Mouse (Mus musculus): ENCODE results near the gene Cox6b1.

Gene Cox6b1

DNA sequence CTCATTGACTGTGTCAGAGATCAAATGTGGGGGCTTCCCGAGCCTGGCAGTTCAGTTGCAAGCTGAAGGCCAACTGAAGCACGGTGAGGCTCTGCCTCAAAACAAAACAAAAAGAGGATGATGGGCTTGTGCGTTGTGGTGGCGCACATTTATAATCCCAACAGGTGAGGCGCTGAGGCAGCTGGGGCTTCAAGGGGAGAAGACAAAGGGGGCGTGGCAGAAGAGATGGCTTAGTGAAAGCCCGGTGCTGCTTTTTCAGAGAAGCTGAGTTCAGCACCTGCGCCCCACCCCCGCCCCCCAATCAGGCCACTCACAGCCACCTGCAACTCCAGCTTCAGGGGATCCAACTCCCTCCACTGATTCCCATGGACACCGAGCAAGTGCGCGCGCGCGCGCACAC is 17.5 kb downstream of the Cox6b1 start:
- DNase-seq: no peak

GRCm38 (mm10) chr7:30607706-30608309 is 18.1 kb downstream of the Cox6b1 start:
- no peak for DNase-seq

GRCm38 (mm10) chr7:30604944-30605343 is 21.0 kb downstream of the Cox6b1 start:
- no peak for DNase-seq

DNA sequence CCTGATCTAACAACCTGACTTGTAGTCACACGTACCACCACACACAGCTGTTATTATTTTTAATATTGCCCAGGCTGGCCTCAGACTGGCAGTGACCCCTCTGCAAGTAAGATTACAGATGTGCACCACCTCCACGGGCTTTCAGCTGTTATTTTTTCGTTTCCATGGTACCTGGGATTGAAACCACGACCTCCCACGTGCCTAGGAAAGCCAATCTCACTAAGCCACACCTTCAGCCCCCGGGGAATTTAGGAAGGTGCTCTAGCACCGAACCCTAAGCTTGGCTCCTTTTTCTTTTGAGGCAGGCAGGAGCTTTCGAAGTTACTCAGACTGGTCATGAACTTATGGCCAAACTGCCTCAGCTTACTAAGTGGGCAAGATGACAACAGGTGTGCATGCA is 21.5 kb downstream of the Cox6b1 start:
- no peak for DNase-seq

- no peak for DNase-seq
Measured at GRCm38 (mm10) chr7:30602583-30602982, 23.4 kb downstream of the Cox6b1 start.

DNA sequence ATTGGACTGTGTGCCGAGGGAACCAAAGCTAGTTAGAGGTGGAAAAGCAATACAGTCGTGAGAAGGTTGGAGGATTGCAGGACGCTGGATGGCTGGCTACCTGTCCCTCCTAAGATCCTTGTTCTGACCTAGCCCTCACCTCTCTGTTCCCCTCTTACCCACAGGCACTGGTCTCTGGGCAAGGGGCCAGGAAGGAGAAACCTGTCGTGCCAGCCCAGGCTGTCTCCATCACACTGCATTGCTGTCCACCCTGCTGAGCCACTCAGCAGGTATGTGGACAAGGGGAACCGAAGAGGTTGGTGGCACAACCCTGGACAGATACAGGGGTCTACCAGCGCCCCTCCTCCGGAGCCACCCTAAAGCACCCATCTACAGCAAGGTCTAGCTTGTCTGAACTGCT is 25.3 kb downstream of the Cox6b1 start:
- DNase-seq: no peak

GRCm38 (mm10) chr7:30599933-30600353 is 26.0 kb downstream of the Cox6b1 start:
- DNase-seq: peak; percentile 94

DNA sequence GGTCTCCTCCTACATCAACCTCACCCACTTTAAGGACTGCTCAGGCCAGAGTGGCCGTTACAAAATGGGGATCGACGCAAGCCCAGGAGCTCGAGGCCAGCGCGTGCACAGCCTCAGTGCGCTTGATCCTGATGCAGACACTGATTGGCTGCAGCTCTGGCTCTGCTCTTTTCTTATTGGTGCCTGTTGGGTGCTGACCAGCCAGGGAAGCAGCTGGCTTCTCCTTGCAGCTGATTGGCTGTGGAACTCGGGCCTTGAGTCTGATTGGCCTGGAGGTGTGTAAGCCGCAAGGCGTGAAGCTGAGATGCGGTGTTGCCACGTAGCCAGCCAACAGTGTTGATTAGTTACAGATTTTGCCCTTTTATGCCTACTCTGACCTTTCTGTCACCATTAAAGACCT is 27.2 kb downstream of the Cox6b1 start, which contains the start of gene Zbtb32:
Gene Zbtb32, minus strand, starts transcription at position 124 of the 400 bp plus-strand sequence.
- DNase-seq: no peak

DNA sequence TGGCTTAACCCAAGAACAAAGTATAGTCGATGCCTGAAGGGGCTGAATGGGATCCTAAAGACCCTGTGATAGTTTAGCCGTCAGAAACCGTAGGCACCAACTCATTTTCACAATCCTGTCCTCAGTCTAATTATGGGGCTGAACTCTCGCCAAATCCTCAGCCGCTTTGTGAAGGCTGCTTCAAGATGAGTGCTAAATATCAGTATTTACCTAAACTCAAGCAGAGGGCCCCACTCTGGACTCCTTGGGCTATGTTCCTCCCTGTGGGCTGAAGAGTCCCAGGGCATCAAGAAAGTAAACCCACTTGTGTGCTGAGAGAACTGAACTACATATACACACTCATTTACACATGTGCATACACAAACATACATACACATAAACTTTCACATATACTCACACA is 29.1 kb downstream of the Cox6b1 start:
- DNase-seq: no peak

DNA sequence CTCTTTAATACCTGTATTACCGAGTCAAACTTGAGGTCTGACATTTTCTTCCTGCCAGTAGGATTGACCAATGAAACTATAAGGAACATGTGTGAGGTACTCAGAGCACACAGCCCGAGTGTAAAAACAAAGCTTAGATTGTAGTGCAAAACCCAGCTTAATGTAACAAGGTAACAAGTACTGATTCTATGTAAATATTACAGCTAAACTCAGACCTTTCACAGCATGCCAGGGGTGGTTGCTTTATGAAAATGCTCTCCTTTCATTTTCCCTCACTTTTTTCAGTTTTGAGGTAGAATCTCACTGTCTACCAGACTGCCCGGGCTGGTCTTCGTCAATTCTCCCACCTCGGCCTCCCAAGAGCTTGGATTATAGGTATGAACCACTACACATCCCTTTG is 29.9 kb downstream of the Cox6b1 start:
- DNase-seq: no peak

- DNase-seq: no peak
Measured at GRCm38 (mm10) chr7:30594510-30595024, 31.4 kb downstream of the Cox6b1 start.

DNA sequence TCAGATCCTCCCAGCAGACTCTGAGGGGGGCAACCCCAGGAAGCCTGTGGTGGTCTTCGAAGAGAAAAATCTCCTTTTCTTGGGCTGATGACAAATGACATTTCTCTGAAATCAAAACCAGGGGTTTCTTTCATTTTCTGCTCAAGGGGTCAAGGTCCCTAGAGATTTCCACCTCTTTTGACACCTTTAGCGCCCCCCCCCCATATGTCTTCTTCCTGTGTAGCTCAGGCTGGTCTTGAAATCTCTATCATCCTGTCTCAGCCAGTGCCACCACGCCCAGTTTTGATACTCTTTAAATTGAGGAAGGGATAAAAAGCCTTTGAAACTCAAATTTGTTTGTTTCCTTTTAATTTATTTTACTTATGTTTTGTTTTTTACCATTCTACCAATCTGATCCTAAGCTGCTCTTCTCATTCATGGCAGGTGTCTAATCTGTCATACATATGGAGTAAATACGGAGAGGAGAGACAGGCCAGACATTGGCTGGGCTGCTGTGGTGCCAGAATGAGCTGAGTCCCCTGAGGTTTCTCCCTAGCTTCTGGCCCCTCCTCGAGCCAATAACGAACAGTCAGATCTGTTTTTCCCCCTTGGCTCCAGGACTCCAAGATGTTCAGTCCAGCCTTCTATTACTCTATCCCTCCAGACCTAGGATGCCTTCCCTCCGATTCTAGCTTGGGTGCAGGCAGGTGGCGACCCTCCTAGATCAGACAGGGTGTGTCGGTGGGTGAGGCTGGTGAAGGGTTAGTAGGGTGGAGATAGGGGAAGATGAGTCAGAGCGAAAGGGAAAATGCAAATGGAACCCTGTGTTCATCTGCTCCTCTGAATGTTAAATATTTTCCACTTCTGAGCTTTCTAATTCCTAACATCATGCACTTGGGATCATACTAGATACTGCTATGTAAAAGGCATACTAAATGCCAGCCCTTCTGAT is 32.1 kb downstream of the Cox6b1 start:
- no peak for DNase-seq

GRCm38 (mm10) chr7:30592772-30593423 is 33.1 kb downstream of the Cox6b1 start:
- DNase-seq: no peak

DNA sequence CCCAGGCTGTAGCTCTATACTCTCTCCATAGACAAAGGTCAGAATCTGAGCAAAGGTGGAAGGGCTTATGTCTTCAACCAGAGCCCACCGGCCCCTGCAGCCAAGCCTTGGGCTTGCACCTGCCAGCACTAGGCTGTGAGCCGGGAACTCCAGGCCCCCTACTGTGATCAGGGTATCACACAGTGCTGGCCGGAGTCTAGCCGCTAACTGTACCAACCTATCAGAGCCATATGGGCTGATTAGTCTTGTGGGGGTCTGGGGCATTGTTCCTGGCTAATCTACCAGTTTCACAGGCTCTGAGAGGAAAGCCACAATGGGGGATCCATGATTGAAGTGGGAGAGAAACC is 34.4 kb downstream of the Cox6b1 start:
- peak; percentile 21 for DNase-seq

GRCm38 (mm10) chr7:30590927-30591604 is 34.9 kb downstream of the Cox6b1 start:
- DNase-seq: peak; percentile 14

DNA sequence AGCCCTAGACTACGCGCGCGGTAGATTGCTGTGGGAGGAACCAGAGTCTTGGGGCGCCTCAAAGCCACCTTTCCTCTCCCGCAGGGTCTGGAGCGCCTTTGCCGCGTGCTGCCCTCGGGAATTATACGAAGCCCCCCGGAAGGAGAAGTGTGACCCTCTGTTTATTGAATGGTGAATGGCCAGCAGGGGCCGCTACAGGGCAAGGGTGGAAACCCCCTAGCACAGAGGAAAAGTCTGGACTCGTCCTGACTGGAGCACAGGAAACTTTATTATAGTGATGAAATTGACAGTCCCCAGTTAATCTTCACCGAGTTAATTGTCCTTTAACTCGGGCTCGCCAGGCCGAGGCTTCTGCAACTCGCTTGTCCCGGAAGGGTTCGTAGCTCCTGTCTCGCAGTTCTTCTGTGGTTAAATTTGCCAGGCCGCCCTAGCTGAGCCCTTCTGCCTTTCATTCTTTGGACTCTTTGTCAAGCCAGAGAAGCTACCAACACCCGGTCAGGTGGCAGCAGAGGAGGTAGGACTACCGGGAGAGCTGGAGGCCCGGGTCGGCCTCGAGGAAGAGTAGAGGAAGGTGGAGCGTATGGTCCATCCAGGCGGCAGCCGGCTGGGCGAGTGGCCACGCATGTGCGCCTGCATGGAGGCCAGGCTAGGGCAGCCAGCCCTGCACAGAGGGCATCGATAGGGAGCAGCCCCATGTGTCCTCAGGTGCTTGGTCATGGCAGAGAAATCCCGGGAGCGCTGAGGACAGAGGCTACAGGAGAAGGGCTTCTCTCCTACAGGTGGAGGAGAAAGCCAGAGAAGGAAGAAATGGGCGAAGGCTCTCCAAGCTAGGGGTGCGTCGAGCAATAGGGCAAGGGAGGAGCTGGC is 36.3 kb downstream of the Cox6b1 start:
- DNase-seq: peak; percentile 80

DNA sequence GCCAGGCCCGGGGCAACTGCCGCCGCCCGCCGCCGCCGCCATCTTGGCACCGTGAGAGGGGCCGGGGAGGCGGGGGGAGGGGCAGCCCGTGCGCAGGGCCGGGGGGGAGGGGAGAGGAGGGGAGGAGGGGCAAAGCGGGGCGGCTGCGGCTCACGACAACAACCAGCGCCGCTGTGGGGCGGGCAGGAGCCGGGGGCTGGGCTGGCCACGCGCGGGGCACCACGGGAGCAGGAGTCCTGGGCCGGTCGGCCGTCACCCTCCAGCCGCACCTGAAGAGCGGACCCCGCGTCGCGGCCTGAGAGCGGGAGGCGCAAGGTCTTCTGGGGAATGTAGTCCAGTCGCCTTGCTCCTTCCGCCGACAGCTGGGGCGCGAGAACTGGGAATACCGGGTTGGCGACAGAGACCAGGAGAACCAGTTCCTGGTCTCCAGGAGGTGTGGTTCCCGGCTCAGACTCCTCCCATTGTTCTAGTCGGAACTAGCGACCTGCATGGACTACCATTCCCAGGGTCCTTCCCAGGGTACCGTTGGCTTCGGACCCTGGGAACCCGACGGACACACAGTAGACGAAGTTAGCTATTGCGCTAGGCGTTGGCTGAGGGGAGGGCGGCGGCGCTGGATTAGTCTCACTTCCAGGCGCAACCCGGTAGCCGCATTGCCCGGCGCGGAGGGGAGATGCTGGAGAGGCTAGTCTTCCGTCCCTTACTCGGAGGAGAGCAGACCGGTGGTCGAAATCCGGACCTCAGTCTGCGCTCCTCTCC is 37.1 kb downstream of the Cox6b1 start, which contains the start of gene Kmt2b:
Gene Kmt2b, minus strand, starts transcription at position 51 of the 759 bp plus-strand sequence.
- DNase-seq: peak; percentile 96

DNA sequence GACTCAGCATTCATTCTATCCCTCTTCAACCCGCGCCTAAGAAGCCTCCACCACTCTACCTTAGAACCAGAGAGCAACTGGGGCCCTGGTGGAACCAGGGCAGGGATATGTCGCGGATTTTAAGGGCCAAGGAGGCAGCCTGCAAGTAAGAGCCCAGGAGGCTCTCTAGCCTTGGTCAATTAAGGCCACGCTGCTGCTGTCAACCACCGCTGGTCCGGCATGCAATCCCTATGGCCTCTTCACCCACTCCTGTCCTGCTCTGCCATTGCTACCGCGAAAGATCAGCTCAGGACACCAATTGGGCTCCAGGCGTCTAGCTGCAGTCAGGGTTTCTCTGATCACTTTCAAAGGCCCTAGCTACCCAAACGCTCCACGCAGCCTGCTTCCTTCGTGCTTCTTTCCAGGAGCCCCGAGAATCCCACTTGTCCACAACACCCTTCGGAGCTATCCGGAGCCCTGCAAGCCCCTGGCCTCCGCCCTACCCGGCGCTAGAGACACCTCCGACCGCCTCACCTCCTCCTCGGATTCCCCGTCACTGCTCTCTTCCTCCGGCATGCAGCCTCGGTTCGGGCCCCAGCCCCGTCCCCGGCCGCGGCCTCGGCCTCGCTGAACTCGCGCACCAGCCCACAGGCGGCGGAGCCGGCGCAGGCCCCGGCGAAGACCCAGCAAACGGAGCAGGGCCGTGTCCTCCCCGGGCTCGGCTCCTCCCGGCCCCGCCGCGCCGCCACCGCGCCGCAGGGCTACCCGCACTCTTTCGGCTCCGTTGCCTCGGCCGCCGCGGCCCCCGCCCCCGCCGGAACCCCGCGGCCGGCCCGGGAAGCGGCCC is 37.9 kb downstream of the Cox6b1 start:
- DNase-seq: no peak

- DNase-seq: peak; percentile 42
Measured at GRCm38 (mm10) chr7:30586455-30587020, 39.4 kb downstream of the Cox6b1 start.

DNA sequence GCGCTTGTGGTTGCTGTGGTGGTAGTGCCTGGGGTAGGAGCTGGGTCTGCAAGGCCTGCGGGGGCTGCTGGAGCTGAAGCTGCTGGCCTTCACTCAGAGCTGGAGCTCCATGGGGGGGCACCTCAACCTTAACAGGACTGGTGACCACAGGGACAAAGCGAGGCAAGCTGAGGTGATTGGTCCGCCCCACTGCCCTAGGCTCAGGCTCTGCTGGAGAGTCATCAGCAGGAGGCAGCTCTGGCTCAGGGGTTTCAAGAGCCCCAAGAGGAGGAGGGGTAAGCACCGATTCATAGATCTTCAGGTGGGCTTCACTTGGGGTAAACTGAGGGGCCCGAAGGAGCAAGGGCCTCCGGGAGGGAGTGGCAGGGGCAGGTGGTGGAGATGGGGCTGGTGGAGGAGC is 40.8 kb downstream of the Cox6b1 start:
- DNase-seq: peak; percentile 18
